Mouse (Mus musculus) kidney, adult 2 months (tissue): Measurements from ENCODE around the gene Pik3cd. TPM values are rescaled to one million over a fixed set of nuclear protein-coding genes. Genes with fewer than 3 reads are reported as not detected.
A peak's percentile ranks its signal among the peaks of the same experiment; 100 is the strongest.
"Not testable (repeated sequence)": the region's sequence is repeated elsewhere in the genome, so short reads cannot be mapped to it uniquely, and the experiment has no call there.

ENCODE experiments used
- DNase-seq: peaks from one replicate; pipeline ENCODE4 v3.0.0; 2021
- H3K27ac ChIP-seq: fragments of 200-500 bp; 2 replicates; pipeline ENCODE4 v1.5.1; 2012; ENCODE audit warnings: low read depth, low read length, control low read depth, inconsistent platforms; ENCODE audit not compliant: insufficient read depth
- H3K27me3 ChIP-seq: fragments of 200-500 bp; replicated peaks from 2 replicates; pipeline ENCODE4 v1.6.1; 2012; ENCODE audit warnings: mild to moderate bottlenecking, moderate library complexity, low read length, inconsistent platforms; ENCODE audit not compliant: control insufficient read depth, insufficient read depth
- H3K36me3 ChIP-seq: fragments of 200-500 bp; 2 replicates; pipeline ENCODE4 v1.6.1; 2012; ENCODE audit warnings: mild to moderate bottlenecking, moderate library complexity, low read length, inconsistent platforms; ENCODE audit not compliant: control insufficient read depth, insufficient read depth
- H3K4me1 ChIP-seq: fragments of 200-500 bp; 2 replicates; pipeline ENCODE4 v1.6.1; 2011; ENCODE audit warnings: low read length; ENCODE audit not compliant: control insufficient read depth, insufficient read depth
- H3K4me3 ChIP-seq: fragments of 200-500 bp; 2 replicates; pipeline ENCODE4 v1.5.1; 2011; ENCODE audit warnings: mild to moderate bottlenecking, low read depth, low read length, control low read depth; ENCODE audit not compliant: insufficient read depth
- CTCF ChIP-seq: fragments of 200-500 bp; conservative IDR thresholded peaks from 2 replicates; pipeline ENCODE4 v1.5.1; 2011; ENCODE audit warnings: low read depth, mild to moderate bottlenecking, control low read depth, low read length, moderate library complexity, mixed read lengths; ENCODE audit not compliant: insufficient read depth, insufficient read length
- POLR2A ChIP-seq: fragments of 200-500 bp; IDR thresholded peaks from one replicate; pipeline ENCODE4 v1.6.1; 2011; ENCODE audit warnings: low read depth, low read length, control low read depth
- WGBS: fragments of 180-500 bp; shearing (Covaris S2); methylation state at CpG from one replicate; pipeline ENCODE4 v1.1.7; 2018; 5-methylcytosine and 5-hydroxymethylcytosine counted together
- polyA plus RNA-seq: library from polyadenylated mRNA; depleted of rRNA; stranded (reverse); fragments of >200 nt; gene quantifications from 2 replicates; pipeline ENCODE4 v1.2.3, GENCODE M21; 2012

The Pik3cd gene
- polyA plus RNA-seq, 1 experiment: 7.2 TPM

DNA sequence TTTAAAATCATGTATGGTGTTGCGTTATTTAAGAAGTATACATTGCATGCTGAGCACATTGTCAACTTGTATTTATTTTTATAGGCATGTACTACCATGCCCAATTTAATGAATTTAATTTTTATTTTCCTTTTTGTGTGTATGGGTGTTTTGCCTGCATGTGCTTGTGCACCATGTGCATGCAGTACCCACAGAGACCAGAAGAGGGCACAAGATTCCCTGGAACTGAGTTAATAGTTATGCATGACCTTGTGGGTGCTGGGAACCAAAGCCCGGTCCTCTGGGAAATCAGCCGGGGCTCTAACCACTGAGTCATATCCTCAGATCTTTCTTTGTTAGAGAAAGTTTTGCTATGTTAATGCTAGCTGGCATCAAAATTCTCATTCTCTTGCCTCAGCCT lies 87.5 kb downstream of the Pik3cd start:
- WGBS: 100% methylated on average over 3 of the region's 3 CpGs
- no peak overlapping the region for H3K4me3 ChIP-seq
- no peaks in the 10 kb centered on the region for H3K4me1 ChIP-seq
- no peaks in the 10 kb centered on the region for H3K27me3 ChIP-seq
- H3K27ac ChIP-seq: no peak overlapping the region
- TF ChIP-seq CTCF: no peak
- no peak for TF ChIP-seq POLR2A
- no peaks in the 10 kb centered on the region; the same call in 1 of the 2 replicates for H3K36me3 ChIP-seq
- DNase-seq: no peak

DNA sequence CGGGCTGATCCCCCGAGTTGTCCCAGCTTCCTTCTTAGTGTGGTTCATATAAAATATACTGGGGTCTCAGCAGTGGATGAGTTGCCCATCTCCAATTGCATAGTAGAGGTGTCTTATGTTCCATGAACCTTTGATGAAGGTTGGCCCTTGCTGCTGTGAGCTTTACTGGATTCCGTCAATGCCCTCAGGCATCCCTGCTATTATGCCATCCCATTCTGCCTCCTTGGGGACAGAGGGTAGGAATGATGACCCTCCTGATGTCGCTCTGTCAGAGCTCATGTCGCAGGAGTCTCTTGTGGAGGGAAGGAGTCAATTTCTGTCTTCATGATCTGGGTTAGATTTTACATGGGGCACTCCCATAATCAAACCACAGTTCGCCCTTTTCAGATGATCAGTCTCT lies 88.9 kb downstream of the Pik3cd start:
- not testable (repeated sequence) for H3K4me3 ChIP-seq

DNA sequence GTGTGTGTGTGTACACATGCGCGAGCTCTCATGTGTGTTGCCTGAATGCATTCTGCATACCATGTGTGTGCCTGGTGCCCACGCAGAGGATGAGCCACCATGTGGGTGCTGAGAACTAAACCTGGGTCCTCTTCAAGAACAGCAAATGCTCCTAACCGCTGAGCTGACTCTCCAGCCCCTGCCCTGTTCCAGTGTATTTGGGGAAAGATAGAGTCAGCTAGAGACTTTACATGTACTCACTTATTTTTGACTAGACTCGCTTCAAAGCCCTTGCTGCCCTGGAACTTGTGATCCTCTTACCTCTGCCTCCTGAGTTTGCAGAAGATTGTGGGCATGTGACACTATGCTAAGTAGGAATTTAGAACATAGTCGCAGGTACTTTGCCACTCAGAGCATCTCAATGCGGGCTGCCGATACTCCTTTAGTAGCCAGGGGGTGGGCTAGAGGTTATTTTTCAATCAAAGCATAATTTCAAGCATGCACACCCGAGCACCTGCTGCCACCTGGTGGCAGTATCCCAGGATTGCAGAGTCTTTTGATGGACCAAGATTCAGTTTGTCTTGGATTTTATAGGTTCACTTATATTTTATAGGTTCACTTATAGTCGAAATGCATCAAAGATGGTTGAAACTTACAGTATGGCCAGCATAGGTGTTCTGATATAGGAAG lies 90.9 kb downstream of the Pik3cd start:
- H3K4me1 ChIP-seq: no peaks in the 10 kb centered on the region
- no peak for TF ChIP-seq POLR2A
- TF ChIP-seq CTCF: peak; percentile 76
- no peaks in the 10 kb centered on the region for H3K27me3 ChIP-seq
- no peak overlapping the region for H3K27ac ChIP-seq
- no peak overlapping the region for H3K4me3 ChIP-seq
- peak; percentile 47 for DNase-seq
- 49% methylated on average over 10 of the region's 10 CpGs for WGBS
- no peaks in the 10 kb centered on the region; the same call in 1 of the 2 replicates for H3K36me3 ChIP-seq

More for the DNA sequence above, 88.9 kb downstream of the Pik3cd start:
- not testable (repeated sequence) for H3K4me1 ChIP-seq, H3K36me3 ChIP-seq, H3K27ac ChIP-seq, H3K27me3 ChIP-seq, DNase-seq
- WGBS: 72% methylated on average over 6 of the region's 6 CpGs

DNA sequence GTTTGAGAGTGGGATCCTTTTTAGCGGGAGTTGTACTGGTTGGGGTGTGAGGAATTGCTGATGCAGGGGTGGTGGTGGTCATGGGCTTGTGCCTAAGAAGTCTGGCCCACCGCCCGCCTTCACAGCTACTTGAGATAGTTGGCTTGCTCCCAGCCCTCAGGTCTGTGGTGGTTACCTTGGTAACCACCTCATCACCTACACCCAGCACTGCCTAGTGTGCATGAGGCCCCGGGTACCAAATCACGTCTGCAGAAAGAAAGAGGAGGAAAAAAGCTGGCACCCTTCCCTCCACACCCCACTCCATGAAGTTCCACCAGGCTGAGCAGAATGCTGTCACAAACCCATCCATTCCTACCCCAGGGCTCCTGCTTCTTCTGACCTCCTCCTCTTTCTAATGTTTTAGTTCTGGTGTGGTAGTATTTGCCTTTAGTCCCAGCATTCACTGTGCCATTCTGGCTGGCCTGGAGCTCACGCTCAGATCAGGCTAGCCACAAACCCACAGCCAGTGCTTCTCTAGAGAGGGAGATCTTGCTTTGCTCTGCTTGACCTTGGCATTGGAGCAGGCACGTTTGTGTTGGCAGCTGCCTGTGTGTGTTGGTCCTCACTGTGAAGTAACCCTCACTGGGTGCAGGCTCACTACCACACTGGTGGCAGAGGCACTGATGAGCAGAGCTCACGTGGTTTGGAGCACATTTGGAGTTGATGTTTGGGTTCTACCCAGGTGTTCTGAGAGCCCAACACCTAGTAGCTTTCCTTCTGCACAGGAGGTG lies 92.9 kb downstream of the Pik3cd start:
- H3K36me3 ChIP-seq: no peaks in the 10 kb centered on the region
- WGBS: 69% methylated on average over 8 of the region's 8 CpGs
- no peaks in the 10 kb centered on the region for H3K4me1 ChIP-seq
- H3K27ac ChIP-seq: no peak overlapping the region
- TF ChIP-seq POLR2A (no peak), CTCF (no peak)
- H3K4me3 ChIP-seq: no peak overlapping the region
- H3K27me3 ChIP-seq: no peaks in the 10 kb centered on the region
- no peak for DNase-seq

DNA sequence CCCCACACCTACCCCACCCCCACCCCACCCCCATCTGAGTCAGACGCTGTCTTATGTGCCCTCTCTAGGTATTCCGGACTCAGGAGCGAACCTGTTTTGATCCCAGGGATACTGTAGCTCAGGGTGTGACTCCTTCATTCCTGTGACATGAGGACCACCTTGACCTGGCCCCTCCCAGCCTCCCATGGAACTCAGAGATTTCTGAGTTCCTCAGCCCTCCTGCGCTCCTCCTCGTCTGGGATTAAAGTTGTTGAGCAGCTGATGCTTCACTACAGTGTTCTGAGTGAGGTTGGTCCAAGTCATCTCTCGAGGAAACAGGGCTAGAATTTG lies 94.1 kb downstream of the Pik3cd start:
- 87% methylated on average over 6 of the region's 6 CpGs for WGBS
- DNase-seq: no peak

DNA sequence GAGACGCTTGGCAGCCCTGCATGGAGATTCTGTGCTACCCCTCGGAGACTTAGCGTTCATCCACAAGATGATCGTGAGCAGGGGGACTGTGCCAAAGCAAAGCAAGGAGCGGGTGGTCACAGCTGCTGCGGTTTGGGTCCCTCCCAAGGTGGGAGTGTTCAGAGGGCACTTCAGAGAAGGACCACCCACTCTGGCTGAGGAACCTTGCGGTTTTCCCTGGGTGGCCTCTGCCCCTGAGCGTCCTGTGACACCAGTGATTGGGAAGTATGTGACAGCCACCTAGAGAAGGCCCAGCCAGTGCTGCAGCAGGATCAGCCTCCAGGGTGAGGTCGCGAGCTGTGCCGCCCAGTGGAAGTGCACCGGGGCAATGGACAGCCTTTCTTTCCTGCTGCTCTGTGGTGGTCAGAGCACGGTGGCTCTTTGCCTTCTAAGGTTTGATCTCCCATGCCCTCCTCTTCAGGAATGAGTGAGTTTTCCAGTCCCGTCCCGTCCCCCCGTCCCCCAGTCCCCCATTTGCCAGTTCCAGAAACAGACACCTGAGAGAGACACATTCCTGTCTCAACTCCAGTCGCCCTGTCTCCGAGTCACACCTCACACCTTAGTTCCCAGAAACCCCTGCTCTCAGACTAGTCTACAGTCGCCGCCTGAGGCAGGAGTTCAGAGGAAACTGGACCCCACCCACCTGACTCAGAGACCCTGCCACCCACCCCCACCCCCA lies 94.6 kb downstream of the Pik3cd start:
- DNase-seq: no peak
- 59% methylated on average over 20 of the region's 20 CpGs for WGBS
- Histone ChIP-seq H3K4me3 (no peak overlapping the region), H3K4me1 (no peaks in the 10 kb centered on the region), H3K36me3 (no peaks in the 10 kb centered on the region), H3K27ac (no peak overlapping the region), H3K27me3 (no peaks in the 10 kb centered on the region)
- TF ChIP-seq CTCF (no peak), POLR2A (no peak)

More for the DNA sequence above, 94.1 kb downstream of the Pik3cd start:
- Histone ChIP-seq H3K4me1 (no peaks in the 10 kb centered on the region), H3K27me3 (no peaks in the 10 kb centered on the region), H3K4me3 (no peak overlapping the region), H3K36me3 (no peaks in the 10 kb centered on the region), H3K27ac (no peak overlapping the region)
- TF ChIP-seq POLR2A (no peak), CTCF (no peak)

DNA sequence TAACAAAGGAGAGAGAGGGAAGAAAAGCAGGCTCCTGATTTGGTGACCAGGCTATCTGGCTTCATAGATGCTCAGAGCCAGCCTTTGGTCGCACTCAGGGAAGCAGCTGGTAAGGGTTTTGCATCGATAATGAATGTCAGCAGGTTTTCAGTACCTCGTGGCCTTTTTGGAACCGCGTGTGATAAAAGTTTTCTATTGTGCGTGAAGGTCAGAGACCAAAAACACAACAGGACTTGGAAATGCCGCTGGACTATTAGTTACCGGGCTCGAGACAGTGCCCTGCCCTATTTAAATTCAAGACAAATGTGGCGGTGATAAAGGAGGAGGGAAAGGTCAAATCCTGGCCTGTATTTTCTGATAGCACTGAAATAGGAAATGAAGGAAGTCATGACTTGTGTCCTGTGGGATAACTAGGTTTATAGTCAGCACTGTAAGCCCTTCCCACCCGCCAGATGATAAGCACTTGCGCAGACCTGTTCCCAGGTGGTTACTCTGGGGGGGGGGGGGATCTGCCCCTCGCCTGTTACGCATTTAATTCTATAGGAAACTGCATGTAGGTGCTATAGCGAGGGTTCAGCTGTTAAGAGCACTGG lies 95.5 kb downstream of the Pik3cd start:
- 65% methylated on average over 15 of the region's 15 CpGs for WGBS
- Histone ChIP-seq H3K4me3 (no peak overlapping the region), H3K27ac (no peak overlapping the region), H3K4me1 (no peaks in the 10 kb centered on the region), H3K27me3 (no peaks in the 10 kb centered on the region), H3K36me3 (no peaks in the 10 kb centered on the region)
- no peak for DNase-seq
- TF ChIP-seq CTCF (no peak), POLR2A (no peak)
